Mouse (Mus musculus) liver, postnatal 0 days (tissue): Measurements from ENCODE around the gene Hmgb2.

ENCODE experiments used
- CTCF ChIP-seq: sonication (generic); IDR thresholded peaks from 2 replicates; pipeline ENCODE4 v1.5.1; 2016; ENCODE audit warnings: antibody characterized with exemption, low read depth
- EP300 ChIP-seq: IDR thresholded peaks from 2 replicates; pipeline ENCODE4 v1.6.1; 2016; ENCODE audit warnings: antibody characterized with exemption, low read depth, mild to moderate bottlenecking

DNA sequence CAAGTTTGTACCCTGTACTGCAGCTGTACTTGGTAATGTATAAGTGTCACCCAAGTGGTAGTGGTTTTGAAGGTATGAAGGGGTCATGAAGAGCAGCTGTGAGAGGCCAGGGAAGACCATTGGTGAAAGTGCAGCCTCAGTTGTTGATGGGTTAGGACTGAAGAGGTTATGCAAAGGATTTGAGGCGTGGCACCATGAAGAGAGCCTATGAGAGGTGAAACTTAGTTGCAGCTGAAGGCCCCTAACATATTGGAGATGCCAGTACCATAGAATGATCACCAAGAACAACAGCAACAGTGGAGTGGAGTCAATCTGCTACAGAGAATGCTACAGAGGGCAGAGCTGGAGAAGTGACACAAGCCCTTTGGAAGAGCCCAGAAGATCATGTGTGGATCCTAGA, 22.3 kb upstream of the Hmgb2 start:
- TF ChIP-seq CTCF: no peak
- no peak for TF ChIP-seq EP300
